Mouse (Mus musculus) intestine, embryonic 15.5 days (tissue): Measurements from ENCODE around the gene Pate4. TPM values are rescaled to one million over a fixed set of nuclear protein-coding genes. Genes with fewer than 3 reads are reported as not detected.
A peak's percentile ranks its signal among the peaks of the same experiment; 100 is the strongest.

Source experiments
- ATAC-seq: fragments of 200-750 bp; cut with Nextera tagmentation; 2 replicates; pipeline ENCODE4 v1.8.0; 2017; ENCODE audit warnings: moderate TSS enrichment, moderate library complexity
- H3K27ac ChIP-seq: fragments of 300-500 bp; sonication (generic); 2 replicates; pipeline ENCODE4 v1.5.1; 2015; ENCODE audit warnings: mild to moderate bottlenecking, inconsistent platforms
- H3K27me3 ChIP-seq: fragments of 300-500 bp; sonication (generic); replicated peaks from 2 replicates; pipeline ENCODE4 v1.6.1; 2015; ENCODE audit warnings: inconsistent platforms
- H3K36me3 ChIP-seq: fragments of 300-500 bp; sonication (generic); 2 replicates; pipeline ENCODE4 v1.6.1; 2015; ENCODE audit warnings: inconsistent platforms
- H3K4me1 ChIP-seq: fragments of 300-500 bp; sonication (generic); replicated peaks from 2 replicates; pipeline ENCODE4 v1.6.1; 2015; ENCODE audit warnings: inconsistent platforms
- H3K4me2 ChIP-seq: fragments of 300-500 bp; sonication (generic); replicated peaks from 2 replicates; pipeline ENCODE4 v1.6.1; 2015; ENCODE audit warnings: mild to moderate bottlenecking, inconsistent platforms
- H3K4me3 ChIP-seq: fragments of 300-500 bp; sonication (generic); replicated peaks from 2 replicates; pipeline ENCODE4 v1.5.1; 2015; ENCODE audit warnings: inconsistent platforms
- H3K9ac ChIP-seq: fragments of 300-500 bp; sonication (generic); 2 replicates; pipeline ENCODE4 v1.6.1; 2015; ENCODE audit warnings: inconsistent platforms
- H3K9me3 ChIP-seq: fragments of 300-500 bp; sonication (generic); 2 replicates; pipeline ENCODE4 v1.6.1; 2016; ENCODE audit warnings: inconsistent platforms
- WGBS: fragments of 180-500 bp; shearing (Covaris S2); methylation state at CpG from one replicate; pipeline ENCODE4 v1.1.7; 2015; 5-methylcytosine and 5-hydroxymethylcytosine counted together
- polyA plus RNA-seq: library from polyadenylated mRNA; unstranded; fragments of >200 nt; fragmentation: Nextera tagmentation; extraction: Ambion mirVana; gene quantifications from 2 replicates; pipeline ENCODE4 v1.2.1, GENCODE M21; 2015

The Pate4 gene
- polyA plus RNA-seq, 1 experiment from 2014 or later = not detected

DNA sequence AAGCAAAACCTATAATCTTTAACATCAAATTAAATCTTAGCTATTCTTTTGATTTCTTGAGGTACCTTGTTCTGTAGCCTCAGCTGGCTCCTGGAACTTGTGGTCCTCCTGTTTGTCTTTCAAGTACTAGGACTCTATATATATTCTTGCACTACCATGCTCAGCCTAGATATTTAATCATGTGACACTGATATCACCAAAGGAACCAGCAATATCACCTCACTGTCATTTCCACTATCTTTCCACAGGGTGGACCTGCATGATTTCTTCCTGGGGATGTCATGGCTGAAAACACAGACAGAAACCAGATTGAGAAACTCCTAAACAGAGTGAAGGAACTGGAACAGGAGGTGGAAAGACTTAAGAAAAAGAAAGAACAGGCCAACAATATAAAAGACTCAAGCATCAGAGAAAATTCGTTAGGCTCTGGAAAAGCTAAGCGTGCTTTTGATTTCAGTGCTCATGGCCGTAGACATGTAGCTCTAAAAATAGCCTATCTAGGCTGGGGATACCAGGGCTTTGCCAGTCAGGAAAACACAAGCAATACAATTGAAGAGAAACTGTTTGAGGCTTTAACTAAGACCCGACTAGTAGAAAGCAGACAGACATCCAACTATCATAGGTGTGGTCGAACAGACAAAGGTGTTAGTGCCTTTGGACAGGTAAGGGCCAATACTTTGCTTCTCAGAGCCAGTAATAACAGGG lies 47.1 kb downstream of the Pate4 start:
- peaks cover 13% of the 10 kb centered on the region for H3K36me3 ChIP-seq
- H3K27ac ChIP-seq = no peak overlapping the region
- H3K4me2 ChIP-seq = no peak overlapping the region
- peaks cover 8% of the 10 kb centered on the region; the same call in 1 of the 2 replicates for H3K4me1 ChIP-seq
- no peak overlapping the region for H3K4me3 ChIP-seq
- no peaks in the 10 kb centered on the region for H3K9me3 ChIP-seq
- no peak overlapping the region for H3K9ac ChIP-seq
- H3K27me3 ChIP-seq = no peaks in the 10 kb centered on the region
- no peak for ATAC-seq
- 91% methylated on average over 5 of the region's 5 CpGs for WGBS

DNA sequence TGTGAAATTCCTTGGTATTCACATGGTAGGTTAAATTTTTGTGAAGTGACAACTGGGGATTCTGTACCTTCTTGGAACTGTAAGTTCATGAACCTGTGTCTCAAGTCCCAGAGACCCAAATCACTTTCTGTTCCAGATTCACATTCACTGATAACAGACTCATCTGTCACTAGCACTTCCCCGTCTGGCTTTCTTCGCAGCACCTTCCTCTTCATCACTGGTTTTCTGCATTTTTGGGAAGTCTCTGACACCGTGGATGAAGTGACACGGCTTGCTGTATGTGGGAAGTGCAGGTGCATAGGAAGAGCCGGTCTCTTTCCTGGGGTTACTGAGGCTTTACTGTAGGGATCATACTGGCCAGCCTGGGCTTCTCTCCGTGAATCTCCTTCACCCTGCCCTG lies 50.2 kb downstream of the Pate4 start:
- no peak overlapping the region for H3K27ac ChIP-seq
- no peaks in the 10 kb centered on the region for H3K27me3 ChIP-seq
- H3K4me2 ChIP-seq = no peak overlapping the region
- peaks cover 10% of the 10 kb centered on the region for H3K36me3 ChIP-seq
- H3K9ac ChIP-seq = no peak overlapping the region
- H3K4me1 ChIP-seq = peaks cover 13% of the 10 kb centered on the region; the same call in 1 of the 2 replicates
- H3K9me3 ChIP-seq = no peaks in the 10 kb centered on the region
- H3K4me3 ChIP-seq = no peak overlapping the region
- no peak for ATAC-seq
- 87% methylated on average over 6 of the region's 6 CpGs for WGBS

GRCm38 (mm10) chr9:35561076-35561475 lies 50.7 kb downstream of the Pate4 start:
- H3K9me3 ChIP-seq = no peaks in the 10 kb centered on the region
- WGBS = 95% methylated on average over 11 of the region's 11 CpGs
- peaks cover 6% of the 10 kb centered on the region for H3K36me3 ChIP-seq
- H3K27me3 ChIP-seq = no peaks in the 10 kb centered on the region
- H3K9ac ChIP-seq = no peak overlapping the region
- H3K4me2 ChIP-seq = no peak overlapping the region
- no peak for ATAC-seq
- 0 out of 2 replicates have a peak, but pooled peaks cover 11% of the 10 kb centered on the region for H3K4me1 ChIP-seq
- H3K27ac ChIP-seq = no peak overlapping the region
- no peak overlapping the region for H3K4me3 ChIP-seq

GRCm38 (mm10) chr9:35559009-35559890 lies 52.5 kb downstream of the Pate4 start:
- no peaks in the 10 kb centered on the region for H3K9me3 ChIP-seq
- peak overlapping the region; percentile 99 for H3K4me2 ChIP-seq
- H3K27ac ChIP-seq = 0 out of 2 replicates have a peak overlapping the region, but pooled peaks have one; percentile 23
- peak; percentile 91 for ATAC-seq
- H3K4me1 ChIP-seq = 0 out of 2 replicates have a peak, but pooled peaks cover 11% of the 10 kb centered on the region
- H3K36me3 ChIP-seq = peaks cover 6% of the 10 kb centered on the region
- WGBS = 2% methylated on average over 31 of the region's 31 CpGs
- H3K9ac ChIP-seq = peak overlapping the region; percentile 57
- peak overlapping the region; percentile 61 for H3K4me3 ChIP-seq
- H3K27me3 ChIP-seq = no peaks in the 10 kb centered on the region

DNA sequence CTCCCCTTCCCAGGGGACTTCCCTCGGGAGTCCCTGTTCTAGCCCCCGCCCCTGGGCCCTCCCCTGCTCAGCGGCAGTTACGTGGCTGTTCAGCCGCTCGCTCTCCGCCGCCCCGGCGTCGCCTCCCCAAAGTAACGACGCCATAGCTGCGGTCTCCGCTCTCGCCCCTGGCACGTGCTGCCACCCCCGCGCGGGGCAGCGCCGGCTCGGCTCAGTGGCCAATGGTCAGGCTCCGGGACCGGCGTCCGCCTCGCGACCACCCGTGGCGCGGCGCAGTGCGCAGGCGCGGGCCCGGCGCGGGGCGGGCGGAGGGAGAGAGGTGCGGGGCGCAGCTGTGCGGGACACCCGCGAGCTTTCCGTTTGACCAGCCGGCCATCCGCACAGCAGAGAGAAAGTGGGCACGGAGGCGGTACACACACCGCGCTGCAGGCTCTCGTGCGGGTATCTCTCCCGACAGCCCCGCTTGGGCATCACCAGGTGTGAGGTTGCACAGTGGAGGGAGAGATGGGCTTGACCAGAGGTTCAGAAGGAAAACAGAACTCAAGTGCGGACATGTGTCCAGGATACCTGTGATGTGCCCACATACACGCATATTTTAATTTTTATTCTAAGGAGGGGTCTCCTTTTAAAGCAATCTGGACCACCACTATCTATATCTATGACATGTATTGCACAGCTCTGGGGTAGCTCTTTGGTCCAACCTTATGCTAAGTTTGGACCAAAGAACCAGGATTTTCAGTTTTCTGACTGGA lies 53.3 kb downstream of the Pate4 start, which contains the start of the genes Ddx25 and Pus3:
Gene Ddx25 (minus strand): TSS at position 272 of the 752 bp plus-strand sequence.
Gene Pus3 (plus strand): TSS at position 339 of the 752 bp plus-strand sequence.
- ATAC-seq = peak; percentile 68
- Histone ChIP-seq H3K4me2 (peak within 1 kb of the TSS; percentile 99), H3K9ac (peak within 1 kb of the TSS; percentile 57), H3K9me3 (no peaks in the 10 kb centered on the region), H3K4me1 (0 out of 2 replicates have a peak, but pooled peaks cover 11% of the 10 kb centered on the region), H3K27ac (0 out of 2 replicates have a peak within 1 kb of the TSS, but pooled peaks have one; percentile 23), H3K4me3 (peak within 1 kb of the TSS; percentile 61), H3K27me3 (no peaks in the 10 kb centered on the region), H3K36me3 (peaks cover 6% of the 10 kb centered on the region)
- 1% methylated on average over 58 of the region's 59 CpGs for WGBS

Other genes with a start within 250 kb of the Pate4 start
- 6.6 and 8.2 TPM in 2 replicates for gene Cdon, start 190.8 kb downstream of the Pate4 start, polyA plus RNA-seq
- gene Gm1113, start 93.7 kb downstream of the Pate4 start, polyA plus RNA-seq = not detected in 2 replicates
- 1.6 and 1.7 TPM in 2 replicates for gene Ddx25, start 53.4 kb downstream of the Pate4 start, polyA plus RNA-seq
- 18.3 and 18.9 TPM in 2 replicates for gene Pus3, start 53.3 kb downstream of the Pate4 start, polyA plus RNA-seq
- gene Pate2, start 41.7 kb downstream of the Pate4 start, polyA plus RNA-seq = 0.45 and 0.77 TPM in 2 replicates
- gene Hyls1, start 41.5 kb downstream of the Pate4 start, polyA plus RNA-seq = 11.6 and 14.2 TPM in 2 replicates
- not detected in 2 replicates for gene Pate3, start 36.3 kb upstream of the Pate4 start, polyA plus RNA-seq
- not detected in 2 replicates for gene Pate1, start 75.4 kb upstream of the Pate4 start, polyA plus RNA-seq
- gene Gm17677, start 129.1 kb upstream of the Pate4 start, polyA plus RNA-seq = not detected in 2 replicates
- gene Gm17727, start 166.2 kb upstream of the Pate4 start, polyA plus RNA-seq = not detected in 2 replicates
- gene Gm27235, start 178.2 kb upstream of the Pate4 start, polyA plus RNA-seq = not detected in 2 replicates
- not detected in 2 replicates for gene D730048I06Rik, start 178.2 kb upstream of the Pate4 start, polyA plus RNA-seq
- gene 9230110F15Rik, start 232.2 kb upstream of the Pate4 start, polyA plus RNA-seq = not detected in 2 replicates